ENCODE assay signal across 8 mouse cellular contexts in the genomic region with DNA sequence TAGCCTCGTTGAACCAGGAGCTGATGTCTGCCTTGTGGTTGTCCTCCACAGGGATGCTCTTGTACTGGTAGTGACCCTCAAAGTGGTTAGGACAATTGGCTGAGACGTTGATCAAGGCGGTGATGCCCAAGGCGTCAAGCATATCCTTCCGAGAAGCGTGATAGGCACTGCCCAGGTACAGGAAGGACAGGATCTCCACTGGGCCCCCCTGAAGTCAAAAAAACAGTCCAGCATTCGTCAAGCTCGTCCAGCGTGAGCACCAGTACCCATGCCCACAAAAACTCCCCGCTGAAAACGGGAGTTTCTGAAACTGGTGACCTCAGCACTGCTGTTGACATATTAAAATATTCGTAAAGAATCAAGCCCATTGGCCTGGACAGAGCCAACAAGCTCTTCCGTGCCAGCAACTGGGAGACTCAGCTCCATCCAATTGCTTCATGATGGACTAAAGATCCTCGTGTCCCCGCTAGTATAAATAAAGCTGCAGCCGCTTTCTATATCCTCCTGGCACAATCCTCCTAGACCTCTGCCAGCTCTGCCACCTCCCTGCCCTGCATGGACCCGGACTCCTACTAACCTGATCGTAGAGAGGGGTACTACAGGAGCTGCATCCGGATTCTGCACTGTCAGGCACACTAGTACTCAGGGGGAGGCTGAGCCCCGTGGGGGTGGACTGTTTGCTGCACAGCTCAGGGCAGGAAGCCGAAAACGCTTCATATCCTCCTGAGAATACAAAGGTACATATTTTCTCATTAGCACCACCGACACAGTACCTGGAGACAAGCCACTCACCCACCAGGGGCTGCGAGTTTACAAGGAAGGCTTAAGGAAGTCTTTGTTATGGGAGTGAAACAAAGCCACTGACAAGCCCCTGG. TPM values are rescaled to one million over a fixed set of nuclear protein-coding genes. Genes with fewer than 3 reads are reported as not detected.
A peak's percentile ranks its signal among the peaks of the same experiment; 100 is the strongest.
DNase-seq lines count a peak whose midpoint lies in the region; ATAC-seq lines count a peak whose summit lies in the region.

No protein-coding gene starts in this region.

- peak overlapping the region; percentile 96 for H3K27ac ChIP-seq in intestine, embryonic 14.5 days (ENCODE audit: low read depth)
- H3K27ac ChIP-seq in liver, embryonic 12.5 days, result peak overlapping the region; percentile 99

- H3K4me3 ChIP-seq in megakaryocyte, embryonic 14.5 days (replicated peaks), result peak overlapping the region; percentile 97
- H3K4me3 ChIP-seq in intestine, embryonic 14.5 days (ENCODE audit: low read depth, low read length), result peak overlapping the region; percentile 67
- peak overlapping the region; percentile 84 for H3K4me3 ChIP-seq in liver, embryonic 12.5 days

- H3K27me3 ChIP-seq in megakaryocyte, embryonic 14.5 days (replicated peaks), result peaks cover 2% of the 10 kb centered on the region
- H3K27me3 ChIP-seq in intestine, embryonic 14.5 days (replicated peaks; ENCODE audit: control insufficient read depth, insufficient read depth, low read length), result no peaks in the 10 kb centered on the region
- H3K27me3 ChIP-seq in liver, embryonic 12.5 days (replicated peaks), result no peaks in the 10 kb centered on the region

- H3K9ac ChIP-seq in intestine, embryonic 14.5 days (ENCODE audit: low read length), result peak overlapping the region; percentile 90
- peak overlapping the region; percentile 96 for H3K9ac ChIP-seq in liver, embryonic 12.5 days

- WGBS in intestine, embryonic 14.5 days, result 21% methylated on average over 24 of the region's 24 CpGs
- 33% methylated on average over 24 of the region's 24 CpGs for WGBS in liver, embryonic 12.5 days (ENCODE audit: insufficient replicate concordance)

- H3K4me1 ChIP-seq in megakaryocyte, embryonic 14.5 days, result peaks cover 80% of the 10 kb centered on the region
- peaks cover 43% of the 10 kb centered on the region for H3K4me1 ChIP-seq in intestine, embryonic 14.5 days (replicated peaks; ENCODE audit: control insufficient read depth, insufficient read depth, low read length)
- peaks cover 82% of the 10 kb centered on the region for H3K4me1 ChIP-seq in liver, embryonic 12.5 days

- H3K9me3 ChIP-seq in megakaryocyte, embryonic 14.5 days, result no peaks in the 10 kb centered on the region
- no peaks in the 10 kb centered on the region for H3K9me3 ChIP-seq in intestine, embryonic 14.5 days (ENCODE audit: control insufficient read depth, low read length)
- no peaks in the 10 kb centered on the region for H3K9me3 ChIP-seq in liver, embryonic 12.5 days (replicated peaks)

- H3K4me2 ChIP-seq in intestine, embryonic 14.5 days (ENCODE audit: low read length), result peak overlapping the region; percentile 64
- H3K4me2 ChIP-seq in liver, embryonic 12.5 days, result peak overlapping the region; percentile 90

- ATAC-seq in megakaryocyte, adult 5-6 weeks (ENCODE audit: poor library complexity, severe bottlenecking), result no peak
- no peak for ATAC-seq in intestine, embryonic 14.5 days (replicated peaks; ENCODE audit: low FRiP score, low TSS enrichment, low read depth)
- ATAC-seq in liver, embryonic 12.5 days, result no peak

- peaks cover 20% of the 10 kb centered on the region for H3K36me3 ChIP-seq in megakaryocyte, embryonic 14.5 days (replicated peaks; ENCODE audit: low read length)
- peaks cover 9% of the 10 kb centered on the region; the same call in 1 of the 2 replicates for H3K36me3 ChIP-seq in intestine, embryonic 14.5 days (ENCODE audit: control insufficient read depth, insufficient read depth, low read length)
- peaks cover 33% of the 10 kb centered on the region for H3K36me3 ChIP-seq in liver, embryonic 12.5 days

- DNase-seq in cerebellum, postnatal 14 days, result peak; percentile 70 to 71
- DNase-seq in gastrocnemius, postnatal 10 days, result peak; percentile 40
- no peak for DNase-seq in intestine, embryonic 14.5 days (ENCODE audit: low spot score)
- peak; percentile 46 to 51 for DNase-seq in natural killer cell, adult 2 months (ENCODE audit: low spot score in 2 of 2)
- DNase-seq in thymus, postnatal 25 days, result peak; percentile 77

RNA-seq across cellular contexts. Expression of a gene that starts 54.1 kb away (rescaled TPM):
- 21.0 and 26.5 TPM in 2 replicates for polyA plus RNA-seq in megakaryocyte, embryonic 14.5 days (2012; ENCODE audit: insufficient read depth, low replicate concordance)
- 18.9 and 22.1 TPM in 2 replicates for total RNA-seq in megakaryocyte, adult 5-6 weeks (2015)
- 9.6 and 16.3 TPM in 2 replicates for total RNA-seq in megakaryocyte, adult 5-6 weeks (2017)
- 100 to 1,000 TPM; 115 to 117 TPM for total RNA-seq in gastrocnemius, postnatal 10 days (2021)
- 135 and 136 TPM in 2 replicates for polyA plus RNA-seq in intestine, embryonic 14.5 days (2014; fragmentation: Nextera tagmentation; extraction: Ambion mirVana)
- polyA plus RNA-seq in liver, embryonic 12.5 days (2016; fragmentation: Nextera tagmentation; extraction: Ambion mirVana), result 44.6 and 45.7 TPM in 2 replicates

RNA-seq across cellular contexts. Expression of a gene that starts 54.7 kb away (rescaled TPM):
- 11.6 and 65.1 TPM in 2 replicates for polyA plus RNA-seq in megakaryocyte, embryonic 14.5 days (2012; ENCODE audit: insufficient read depth, low replicate concordance)
- 265 and 280 TPM in 2 replicates for total RNA-seq in megakaryocyte, adult 5-6 weeks (2015)
- 58.9 and 72.1 TPM in 2 replicates for total RNA-seq in megakaryocyte, adult 5-6 weeks (2017)
- 10 to 100 TPM; 40.3 to 43.3 TPM for total RNA-seq in gastrocnemius, postnatal 10 days (2021)
- 14.5 and 17.0 TPM in 2 replicates for polyA plus RNA-seq in intestine, embryonic 14.5 days (2014; fragmentation: Nextera tagmentation; extraction: Ambion mirVana)
- polyA plus RNA-seq in liver, embryonic 12.5 days (2016; fragmentation: Nextera tagmentation; extraction: Ambion mirVana), result 28.6 and 28.7 TPM in 2 replicates
